Mouse (Mus musculus) layer of hippocampus, adult 6 months (tissue): ENCODE data around the gene Psmd8. TPM values are rescaled to one million over a fixed set of nuclear protein-coding genes. Genes with fewer than 3 reads are reported as not detected.

ENCODE experiments used
- long read RNA-seq, 2 experiments: library from polyadenylated mRNA; unstranded; transcript quantifications; one replicate each; pipeline ENCODE4 v2.0.0; 2019 to 2020
- polyA plus RNA-seq: library from polyadenylated mRNA; unstranded; fragments of <200 nt; fragmentation: Nextera tagmentation; gene quantifications from 2 replicates; pipeline ENCODE4 v1.2.3, GENCODE M21; 2021

Gene Psmd8
- 253 and 274 TPM in 2 replicates for polyA plus RNA-seq
- long read RNA-seq, experiment 1, transcript Psmd8-202 (7 exons, 1,391 nt): major isoform, 361 of 397 reads
- long read RNA-seq, experiment 1, partial matches to known transcripts: 6 of 397 reads
- long read RNA-seq, experiment 1, other reads (novel, unspliced or antisense): 27 of 397 reads
- long read RNA-seq, experiment 2, transcript Psmd8-202 (7 exons, 1,391 nt): major isoform, 474 of 506 reads
- long read RNA-seq, experiment 2, partial matches to known transcripts: 6 of 506 reads
- long read RNA-seq, experiment 2, other reads (novel, unspliced or antisense): 26 of 506 reads

DNA sequence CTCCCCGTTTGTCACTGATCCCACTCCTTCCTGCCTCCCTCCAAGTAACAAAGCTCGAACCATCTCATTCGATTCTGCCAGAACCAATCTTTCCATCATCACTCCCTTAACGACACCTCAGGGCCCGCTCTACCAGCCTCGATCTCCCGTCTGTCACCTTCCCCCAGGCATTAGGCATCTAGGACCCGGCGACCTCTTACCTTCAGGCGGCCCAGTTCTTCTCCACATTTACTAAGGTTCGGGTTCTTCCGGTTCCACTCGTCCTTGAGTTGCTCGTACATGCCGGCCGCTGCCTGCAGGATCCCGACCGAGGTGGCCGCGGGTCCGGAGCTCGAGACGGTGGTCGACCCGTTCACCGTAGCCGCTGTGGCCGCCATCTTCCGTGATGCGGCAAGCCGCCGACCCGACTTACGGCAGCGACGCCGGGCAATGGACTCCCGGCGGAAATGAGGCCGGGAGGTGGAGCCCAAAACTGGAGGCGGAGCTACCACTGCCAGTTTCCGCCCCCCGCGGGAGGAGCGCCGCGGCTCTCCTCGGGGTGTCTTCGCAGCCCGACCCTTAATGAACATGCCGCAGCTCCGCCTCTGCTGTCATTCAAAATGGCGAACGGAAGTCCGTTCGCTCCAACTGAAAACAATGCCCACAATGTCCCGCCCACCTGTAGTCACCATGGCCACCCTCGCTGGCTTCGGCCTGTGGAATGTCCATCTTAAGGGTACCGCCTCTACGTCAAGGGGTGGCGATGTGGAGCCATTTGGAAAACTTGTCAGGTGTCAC lies at the start of gene Psmd8:
Gene Psmd8 (minus strand): TSS at position 625 of the 777 bp plus-strand sequence.

DNA sequence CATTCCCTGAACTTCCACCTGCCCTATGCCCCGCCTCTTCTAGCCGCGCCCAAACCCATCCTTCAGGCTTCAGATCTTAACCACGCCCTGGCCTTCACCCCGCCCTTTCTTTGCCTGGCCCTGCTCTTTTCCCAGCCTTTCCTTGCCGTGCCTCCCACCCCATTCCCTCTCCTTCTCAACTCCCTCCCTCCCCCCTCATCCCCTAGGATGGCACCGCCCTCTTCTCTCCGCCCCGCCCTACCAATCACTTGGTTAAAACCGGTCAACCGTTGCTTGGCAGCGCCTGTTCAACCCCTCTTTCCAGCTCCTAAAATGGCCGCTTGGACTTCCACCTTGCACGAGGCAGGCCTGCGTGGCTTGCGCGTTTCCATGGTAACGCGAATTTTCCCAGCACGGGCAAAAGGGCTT lies 33.2 kb upstream of the Psmd8 start, which contains the start of gene Catsperg1:
Gene Catsperg1 (minus strand): TSS at position 361 of the 408 bp plus-strand sequence.

DNA sequence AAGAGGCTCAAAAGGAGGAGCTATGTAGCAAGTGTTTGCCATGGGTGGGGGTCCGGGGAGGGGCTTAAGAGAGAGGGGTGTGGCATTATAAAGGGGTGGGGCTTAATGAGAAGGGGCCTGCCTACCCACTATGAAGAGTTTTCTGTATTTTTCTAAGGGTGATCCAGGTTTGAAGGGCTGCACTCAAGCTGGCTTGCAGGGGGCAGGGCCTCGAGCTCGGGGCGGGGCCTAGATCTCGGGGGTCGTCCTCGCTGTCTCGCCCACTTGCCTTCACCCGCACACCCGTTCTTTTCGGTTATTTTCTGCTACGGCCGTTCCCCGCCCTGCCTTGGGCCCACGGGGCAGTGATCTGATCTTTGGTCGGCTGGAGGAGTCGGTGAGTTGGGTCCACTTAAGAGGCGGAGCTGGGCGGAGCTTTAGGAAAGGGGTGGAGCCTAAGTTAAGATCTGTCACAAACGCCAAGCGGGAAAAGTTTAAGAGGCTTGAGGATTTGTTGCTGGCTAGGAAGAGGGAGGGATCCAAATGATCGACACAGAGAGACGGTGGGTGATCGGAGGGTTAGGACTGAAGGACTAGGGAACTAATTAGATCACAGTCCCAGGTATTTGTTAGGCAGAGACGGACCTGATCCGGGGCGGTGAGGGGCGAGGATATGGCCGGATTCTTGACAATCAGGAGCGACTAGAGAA lies 10.3 kb downstream of the Psmd8 start, which contains the start of the genes Ggn and Spred3:
Gene Ggn (plus strand): TSS at position 145 of the 689 bp plus-strand sequence.
Gene Spred3 (minus strand): TSS at position 346 of the 689 bp plus-strand sequence.

DNA sequence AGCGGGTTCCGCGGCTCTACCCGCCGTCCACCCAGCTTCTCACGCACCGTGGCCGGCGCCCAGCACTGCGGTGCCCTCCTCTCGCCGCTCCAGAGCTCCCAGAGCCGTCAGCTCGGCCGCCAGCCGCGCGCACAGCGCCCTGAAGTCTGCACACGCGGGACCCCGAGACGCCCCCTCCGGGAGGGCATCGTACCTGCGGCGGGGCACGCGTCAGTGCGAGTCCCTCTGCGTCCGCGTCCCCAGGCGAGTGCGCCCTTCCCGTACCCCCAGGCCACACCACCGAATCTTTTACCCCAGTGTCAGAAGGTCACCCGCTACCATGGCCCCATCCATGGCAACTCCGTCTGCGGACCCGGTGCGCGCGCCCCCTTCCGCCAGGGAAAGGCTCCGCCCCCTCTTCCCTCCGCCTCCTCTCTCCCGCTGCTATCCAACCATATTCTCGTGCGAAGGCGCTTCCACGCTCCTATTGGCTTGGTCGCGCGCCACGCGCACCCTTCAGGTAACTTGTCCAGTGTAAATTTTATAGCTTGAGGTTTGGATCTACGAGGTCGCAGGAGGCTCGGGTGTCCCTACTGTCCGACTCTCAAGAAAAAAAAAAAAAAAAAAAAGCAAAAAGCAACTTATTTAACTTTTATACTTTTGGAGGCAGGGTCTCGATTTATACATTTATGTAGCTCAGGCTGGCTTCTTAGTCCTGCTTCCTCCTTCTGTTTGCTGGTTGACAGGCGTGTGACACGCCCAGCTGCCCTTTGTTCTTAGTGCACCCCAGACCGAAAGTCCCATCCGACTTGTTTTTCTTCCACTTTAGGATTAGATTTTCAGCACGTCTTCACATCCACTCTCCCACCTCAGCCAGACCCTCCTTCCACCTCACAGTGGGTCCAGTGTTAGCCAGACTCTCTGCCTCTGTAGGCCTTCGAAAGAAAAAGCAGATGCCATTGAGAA lies 24.4 kb downstream of the Psmd8 start, which contains the start of gene Fam98c:
Gene Fam98c (minus strand): TSS at position 397 of the 945 bp plus-strand sequence.

DNA sequence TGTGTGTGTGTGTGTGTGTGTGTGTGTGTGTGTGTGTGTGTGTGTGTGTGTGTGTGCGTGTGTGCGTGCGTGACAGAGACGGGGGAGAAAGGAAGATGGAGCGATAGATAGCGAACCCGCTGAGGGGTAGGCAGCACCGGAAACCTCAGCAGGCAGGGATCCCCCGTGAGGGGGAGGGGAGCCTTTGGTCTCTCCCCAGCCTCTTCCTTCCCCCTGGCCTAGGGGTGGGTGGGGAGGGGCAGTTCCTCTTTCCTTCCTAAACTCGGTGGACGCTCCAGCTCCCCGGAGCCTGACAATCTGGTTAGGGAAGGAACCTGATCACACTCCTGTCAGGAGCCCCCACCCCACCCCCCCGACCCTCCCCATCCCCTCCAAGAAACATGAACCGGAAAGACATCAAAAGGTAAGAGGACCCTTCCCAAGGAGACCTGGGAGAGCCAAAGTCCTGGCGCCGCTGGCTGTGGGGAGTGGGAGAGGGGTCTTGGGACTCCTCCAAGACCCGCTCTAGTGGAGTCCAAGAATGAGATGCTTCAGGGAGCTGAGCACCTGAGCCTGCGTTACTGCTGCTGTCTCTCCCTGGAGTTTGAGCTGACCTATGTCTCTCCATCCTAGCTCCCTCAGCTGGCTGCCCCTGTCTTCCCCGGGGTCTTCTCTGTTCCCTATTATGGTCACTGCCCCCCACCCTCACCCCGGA lies 45.7 kb downstream of the Psmd8 start, which contains the start of gene Rasgrp4:
Gene Rasgrp4 (plus strand): TSS at position 159 of the 694 bp plus-strand sequence.

DNA sequence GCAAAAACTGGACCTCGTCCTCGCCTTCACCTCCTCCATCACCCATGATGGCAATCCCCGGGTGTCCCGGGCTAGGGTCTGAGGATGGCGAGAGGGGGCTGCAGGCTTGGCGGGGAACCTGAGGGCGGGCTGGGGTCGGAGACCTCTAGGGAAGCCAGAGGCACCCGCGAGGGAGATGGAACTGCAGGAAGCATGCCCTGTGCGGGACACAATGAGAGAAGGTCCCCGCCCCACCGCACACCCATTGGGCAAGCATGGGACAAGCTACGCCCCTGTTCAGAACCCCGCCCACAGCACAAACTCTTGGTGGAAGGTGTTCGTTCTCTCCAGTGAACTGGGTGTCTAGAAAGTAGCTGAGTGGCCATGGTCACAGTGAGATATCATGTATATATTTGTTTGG lies 55.5 kb downstream of the Psmd8 start, which contains the start of gene Ryr1:
Gene Ryr1 (minus strand): TSS at position 210 of the 400 bp plus-strand sequence.

Other genes with a start within 250 kb of the Psmd8 start
- 90.7 and 101 TPM in 2 replicates for gene Actn4, start 218.4 kb downstream of the Psmd8 start, polyA plus RNA-seq
- 580 and 617 TPM in 2 replicates for gene Eif3k, start 198.8 kb downstream of the Psmd8 start, polyA plus RNA-seq
- gene Map4k1, start 198.7 kb downstream of the Psmd8 start, polyA plus RNA-seq: 0.26 and 0.45 TPM in 2 replicates
- gene Ryr1, start 55.5 kb downstream of the Psmd8 start, polyA plus RNA-seq: 2.2 and 2.4 TPM in 2 replicates
- 0.08 and 0.52 TPM in 2 replicates for gene Rasgrp4, start 45.9 kb downstream of the Psmd8 start, polyA plus RNA-seq
- 60.6 and 63.0 TPM in 2 replicates for gene Fam98c, start 24.5 kb downstream of the Psmd8 start, polyA plus RNA-seq
- 0.11 and 0.20 TPM in 2 replicates for gene Ggn, start 10.5 kb downstream of the Psmd8 start, polyA plus RNA-seq
- 2.1 and 2.8 TPM in 2 replicates for gene Spred3, start 10.3 kb downstream of the Psmd8 start, polyA plus RNA-seq
- gene Catsperg1, start 33.3 kb upstream of the Psmd8 start, polyA plus RNA-seq: not detected in 2 replicates
- 0.65 and 1.0 TPM in 2 replicates for gene Kcnk6, start 51.8 kb upstream of the Psmd8 start, polyA plus RNA-seq
- 134 and 143 TPM in 2 replicates for gene Yif1b, start 57.6 kb upstream of the Psmd8 start, polyA plus RNA-seq
- 0.39 and 0.77 TPM in 2 replicates for gene 2200002D01Rik, start 67.8 kb upstream of the Psmd8 start, polyA plus RNA-seq
- gene Spint2, start 101.2 kb upstream of the Psmd8 start, polyA plus RNA-seq: 38.0 and 89.1 TPM in 2 replicates
- gene Ppp1r14a, start 108.6 kb upstream of the Psmd8 start, polyA plus RNA-seq: 13.6 and 15.6 TPM in 2 replicates
- 43.6 and 49.5 TPM in 2 replicates for gene Dpf1, start 123.2 kb upstream of the Psmd8 start, polyA plus RNA-seq